In the genomic region with DNA sequence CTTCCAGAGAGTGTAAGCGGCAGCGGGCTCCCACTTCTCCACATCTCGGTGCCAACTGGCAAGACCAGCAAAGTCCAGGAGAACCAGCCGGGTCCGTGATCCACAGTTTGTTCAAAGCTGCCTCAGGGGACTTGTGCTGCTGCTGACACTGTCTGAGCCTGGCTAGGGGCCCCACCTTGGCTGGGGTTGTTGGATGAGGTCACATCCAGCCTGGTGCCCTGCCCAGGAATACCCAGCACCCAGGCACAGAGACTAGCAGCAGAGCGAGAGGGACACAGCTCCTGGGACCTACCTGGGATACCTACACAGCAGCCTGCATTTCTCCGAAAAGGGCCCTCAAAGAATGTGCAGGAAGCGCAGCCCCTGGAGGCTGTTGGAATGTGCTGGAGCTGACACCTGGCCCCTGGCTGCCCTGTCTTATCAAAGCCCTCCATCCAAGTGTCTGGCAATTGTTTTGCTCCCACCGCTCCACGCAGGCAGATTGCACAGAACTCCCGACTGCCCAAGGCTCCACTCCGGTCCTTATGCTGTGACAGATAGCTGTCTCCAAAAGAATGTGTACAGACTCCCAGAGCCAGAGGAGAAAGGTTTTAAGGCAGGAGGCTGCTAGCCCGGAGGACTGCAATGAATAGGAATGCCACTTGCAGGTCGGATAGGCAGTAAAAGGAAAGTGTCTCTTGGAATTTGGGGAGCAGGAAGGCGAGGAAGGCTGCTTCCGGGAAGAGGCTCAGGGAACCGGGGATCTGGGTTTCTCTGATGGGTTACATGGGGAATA, we compare ENCODE assay signal across 8 mouse cellular contexts. TPM values are rescaled to one million over a fixed set of nuclear protein-coding genes. Genes with fewer than 3 reads are reported as not detected.
DNase-seq lines count a peak whose midpoint lies in the region; ATAC-seq lines count a peak whose summit lies in the region.

No protein-coding gene starts in this region.

- peaks cover 61% of the 10 kb centered on the region for H3K4me1 ChIP-seq in liver, embryonic 12.5 days
- H3K4me1 ChIP-seq in neural tube, embryonic 11.5 days (ENCODE audit: control insufficient read depth, insufficient read depth, low read length), result peaks cover 20% of the 10 kb centered on the region

- intact Hi-C loops in heart, postnatal 36 days (cut with DNase I), result loop anchor here (1.0 kb wide), 1 partner anchor 30 kb away; no protein-coding TSS in a partner anchor

- H3K4me2 ChIP-seq in liver, embryonic 12.5 days, result peak overlapping the region; percentile 89
- peak overlapping the region; percentile 95 for H3K4me2 ChIP-seq in neural tube, embryonic 11.5 days (ENCODE audit: low read depth)

- peaks cover 44% of the 10 kb centered on the region for H3K27me3 ChIP-seq in liver, embryonic 12.5 days (replicated peaks)
- peaks cover 14% of the 10 kb centered on the region for H3K27me3 ChIP-seq in neural tube, embryonic 11.5 days (ENCODE audit: control insufficient read depth, insufficient read depth, low read length)

- H3K27ac ChIP-seq in liver, embryonic 12.5 days, result peak overlapping the region; percentile 94
- H3K27ac ChIP-seq in neural tube, embryonic 11.5 days (ENCODE audit: low read depth, low read length), result no peak overlapping the region

- no peaks in the 10 kb centered on the region for H3K9me3 ChIP-seq in liver, embryonic 12.5 days (replicated peaks)
- H3K9me3 ChIP-seq in neural tube, embryonic 11.5 days (ENCODE audit: control insufficient read depth, low read length), result no peaks in the 10 kb centered on the region

- peak; percentile 95 for DNase-seq in heart, adult 11 months
- DNase-seq in heart, adult 8-10 months (ENCODE audit: low spot score), result no peak
- DNase-seq in embryo, embryonic 10.5 days (ENCODE audit: low spot score), result peak; percentile 10
- peak; percentile 20 to 38 for DNase-seq in heart, postnatal 36 days
- DNase-seq in neural tube, embryonic 11.5 days (ENCODE audit: low spot score), result no peak
- DNase-seq in yolk sac, embryonic 10.5 days (ENCODE audit: low spot score), result no peak
- no peak for DNase-seq in right cerebral cortex, postnatal 14 days

- H3K4me3 ChIP-seq in liver, embryonic 12.5 days, result peak overlapping the region; percentile 77
- H3K4me3 ChIP-seq in neural tube, embryonic 11.5 days (ENCODE audit: low read depth, low read length), result peak overlapping the region; percentile 58

- peaks cover 8% of the 10 kb centered on the region for H3K36me3 ChIP-seq in liver, embryonic 12.5 days
- no peaks in the 10 kb centered on the region for H3K36me3 ChIP-seq in neural tube, embryonic 11.5 days (ENCODE audit: control insufficient read depth, insufficient read depth, low read length)

- WGBS in liver, embryonic 12.5 days (ENCODE audit: insufficient replicate concordance), result 21% methylated on average over 17 of the region's 17 CpGs
- WGBS in neural tube, embryonic 11.5 days, result 20% methylated on average over 17 of the region's 17 CpGs

- peak overlapping the region; percentile 89 for H3K9ac ChIP-seq in liver, embryonic 12.5 days
- H3K9ac ChIP-seq in neural tube, embryonic 11.5 days (ENCODE audit: low read length), result peak overlapping the region; percentile 61

- peak; percentile 36 for ATAC-seq in liver, embryonic 12.5 days
- ATAC-seq in neural tube, embryonic 11.5 days (ENCODE audit: insufficient read depth, low FRiP score, low TSS enrichment), result no peak

RNA-seq across cellular contexts. Expression of a gene that starts 0.8 kb away (rescaled TPM):
- 10 to 100 TPM in 3 of 4 experiments, 1 to 10 TPM in 1; 9.2 to 15.2 (median 14.8) TPM for total RNA-seq in heart, adult 8-10 months (2022)
- 10 to 100 TPM; 16.6 to 20.4 TPM for total RNA-seq in heart, postnatal 36 days (2021)
- 13.8 and 14.6 TPM in 2 replicates for polyA plus RNA-seq in liver, embryonic 12.5 days (2016; fragmentation: Nextera tagmentation; extraction: Ambion mirVana)
- 16.3 and 18.5 TPM in 2 replicates for polyA plus RNA-seq in neural tube, embryonic 11.5 days (2014; fragmentation: Nextera tagmentation; extraction: Ambion mirVana)

RNA-seq across cellular contexts. Expression of a gene that starts 18.0 kb away (rescaled TPM):
- total RNA-seq in heart, adult 8-10 months (2022), result 10 to 100 TPM; 65.4 to 71.4 (median 68.7) TPM
- 10 to 100 TPM; 69.1 to 69.9 TPM for total RNA-seq in heart, postnatal 36 days (2021)
- 107 and 112 TPM in 2 replicates for polyA plus RNA-seq in liver, embryonic 12.5 days (2016; fragmentation: Nextera tagmentation; extraction: Ambion mirVana)
- 153 TPM in 2 replicates for polyA plus RNA-seq in neural tube, embryonic 11.5 days (2014; fragmentation: Nextera tagmentation; extraction: Ambion mirVana)

RNA-seq across cellular contexts. Expression of a gene that starts 37.1 kb away (rescaled TPM):
- 10 to 100 TPM; 72.2 to 85.6 (median 78.5) TPM for total RNA-seq in heart, adult 8-10 months (2022)
- total RNA-seq in heart, postnatal 36 days (2021), result 10 to 100 TPM; 73.7 to 91.4 TPM
- 80.9 and 83.4 TPM in 2 replicates for polyA plus RNA-seq in liver, embryonic 12.5 days (2016; fragmentation: Nextera tagmentation; extraction: Ambion mirVana)
- 160 and 168 TPM in 2 replicates for polyA plus RNA-seq in neural tube, embryonic 11.5 days (2014; fragmentation: Nextera tagmentation; extraction: Ambion mirVana)

RNA-seq across cellular contexts. Expression of a gene that starts 37.2 kb away (rescaled TPM):
- 100 to 1,000 TPM; 675 to 794 (median 735) TPM for total RNA-seq in heart, adult 8-10 months (2022)
- 100 to 1,000 TPM; 536 to 626 TPM for total RNA-seq in heart, postnatal 36 days (2021)
- polyA plus RNA-seq in liver, embryonic 12.5 days (2016; fragmentation: Nextera tagmentation; extraction: Ambion mirVana), result 55.1 and 57.2 TPM in 2 replicates
- 54.0 and 59.3 TPM in 2 replicates for polyA plus RNA-seq in neural tube, embryonic 11.5 days (2014; fragmentation: Nextera tagmentation; extraction: Ambion mirVana)

RNA-seq across cellular contexts. Expression of a gene that starts 42.6 kb away (rescaled TPM):
- 1 to 10 TPM; 3.0 to 5.7 (median 4.4) TPM for total RNA-seq in heart, adult 8-10 months (2022)
- 1 to 10 TPM; 6.8 to 6.9 TPM for total RNA-seq in heart, postnatal 36 days (2021)
- polyA plus RNA-seq in liver, embryonic 12.5 days (2016; fragmentation: Nextera tagmentation; extraction: Ambion mirVana), result 9.1 and 10.0 TPM in 2 replicates
- 20.1 and 20.2 TPM in 2 replicates for polyA plus RNA-seq in neural tube, embryonic 11.5 days (2014; fragmentation: Nextera tagmentation; extraction: Ambion mirVana)

Comparison
In these comparisons a context has a peak if more than half of its experiments do, and no peak if none do; other contexts are left out.
1. DNase-seq: peak in heart, adult 11 months (single experiment), embryo, embryonic 10.5 days (single experiment) and heart, postnatal 36 days (2 of 2); none in heart, adult 8-10 months (single experiment), neural tube, embryonic 11.5 days (single experiment), yolk sac, embryonic 10.5 days (single experiment) and right cerebral cortex, postnatal 14 days (single experiment).